Mouse (Mus musculus) kidney, postnatal 0 days (tissue): ENCODE data around the gene Samsn1. TPM values are rescaled to one million over a fixed set of nuclear protein-coding genes. Genes with fewer than 3 reads are reported as not detected.

ENCODE experiments used
- ATAC-seq: fragments of 200-750 bp; cut with Nextera tagmentation; replicated peaks from 2 replicates; pipeline ENCODE4 v1.8.0; 2017; ENCODE audit warnings: low read depth, moderate number of reproducible peaks, moderate TSS enrichment, moderate library complexity; ENCODE audit not compliant: low FRiP score
- DNase-seq: peaks from one replicate; pipeline ENCODE4 v3.0.0-alpha.2; 2016; ENCODE audit warnings: low spot score
- H3K27ac ChIP-seq: fragments of 300-500 bp; sonication (generic); 2 replicates; pipeline ENCODE4 v1.5.1; 2014; ENCODE audit warnings: mild to moderate bottlenecking
- H3K27me3 ChIP-seq: fragments of 300-500 bp; sonication (generic); 2 replicates; pipeline ENCODE4 v1.6.1; 2014; ENCODE audit warnings: low read length, mixed read lengths; ENCODE audit not compliant: insufficient read depth
- H3K36me3 ChIP-seq: fragments of 300-500 bp; sonication (generic); 2 replicates; pipeline ENCODE4 v1.6.1; 2014; ENCODE audit warnings: low read length, mixed read lengths; ENCODE audit not compliant: insufficient read depth
- H3K4me1 ChIP-seq: fragments of 300-500 bp; sonication (generic); replicated peaks from 2 replicates; pipeline ENCODE4 v1.6.1; 2014; ENCODE audit warnings: antibody characterized with exemption, low read length, mixed read lengths; ENCODE audit not compliant: insufficient read depth
- H3K4me2 ChIP-seq: fragments of 300-500 bp; sonication (generic); 2 replicates; pipeline ENCODE4 v1.6.1; 2014; ENCODE audit warnings: mild to moderate bottlenecking, low read length, moderate library complexity, mixed read lengths
- H3K4me3 ChIP-seq: fragments of 300-500 bp; sonication (generic); replicated peaks from 2 replicates; pipeline ENCODE4 v1.5.1; 2014; ENCODE audit warnings: low read depth, low read length
- H3K9ac ChIP-seq: fragments of 300-500 bp; sonication (generic); 2 replicates; pipeline ENCODE4 v1.6.1; 2014; ENCODE audit warnings: low read depth, low read length
- H3K9me3 ChIP-seq: fragments of 300-500 bp; sonication (generic); replicated peaks from 2 replicates; pipeline ENCODE4 v1.6.1; 2016; ENCODE audit warnings: low read length, inconsistent platforms, mixed read lengths
- CTCF ChIP-seq: IDR thresholded peaks from 2 replicates; pipeline ENCODE4 v1.5.1; 2016; ENCODE audit warnings: antibody characterized with exemption, low read depth, mild to moderate bottlenecking, moderate library complexity
- WGBS: fragments of 180-500 bp; shearing (Covaris S2); extraction: QIAGEN DNeasy Blood & Tissue Kit; methylation state at CpG from one replicate; pipeline ENCODE4 v1.1.7; 2014; 5-methylcytosine and 5-hydroxymethylcytosine counted together
- polyA plus RNA-seq: library from polyadenylated mRNA; unstranded; fragments of >200 nt; fragmentation: Nextera tagmentation; extraction: Ambion mirVana; gene quantifications from 2 replicates; pipeline ENCODE4 v1.2.1, GENCODE M21; 2015

Gene Samsn1
- polyA plus RNA-seq, 1 experiment from 2014 or later = 1.6 TPM

GRCm38 (mm10) chr16:76040319-76040945 lies 18.4 kb upstream of the Samsn1 start:
- TF ChIP-seq CTCF = no peak
- no peaks in the 10 kb centered on the region for H3K9me3 ChIP-seq
- ATAC-seq (no peak), DNase-seq (no peak)
- no peaks in the 10 kb centered on the region for H3K36me3 ChIP-seq
- H3K27ac ChIP-seq = no peak overlapping the region
- no peaks in the 10 kb centered on the region for H3K27me3 ChIP-seq
- H3K9ac ChIP-seq = no peak overlapping the region
- WGBS = 88% methylated on average over 6 of the region's 6 CpGs
- H3K4me1 ChIP-seq = no peaks in the 10 kb centered on the region
- H3K4me3 ChIP-seq = no peak overlapping the region
- no peak overlapping the region for H3K4me2 ChIP-seq

- no peak overlapping the region for H3K4me2 ChIP-seq
- H3K27ac ChIP-seq = no peak overlapping the region
- 0 out of 2 replicates have a peak, but pooled peaks have one; percentile 4 for TF ChIP-seq CTCF
- DNase-seq (no peak), ATAC-seq (no peak)
- no peaks in the 10 kb centered on the region for H3K36me3 ChIP-seq
- H3K4me1 ChIP-seq = no peaks in the 10 kb centered on the region
- H3K27me3 ChIP-seq = no peaks in the 10 kb centered on the region
- no peak overlapping the region for H3K4me3 ChIP-seq
- whole genome bisulfite sequencing = 43% methylated on average over 1 of the region's 1 CpGs
- H3K9me3 ChIP-seq = no peaks in the 10 kb centered on the region
- H3K9ac ChIP-seq = no peak overlapping the region
These were observed 2.9 kb downstream of the Samsn1 start for GRCm38 (mm10) chr16:76019164-76019563.

GRCm38 (mm10) chr16:76003812-76004389 lies 18.2 kb downstream of the Samsn1 start:
- 81% methylated on average over 9 of the region's 9 CpGs for WGBS
- no peak for DNase-seq
- Histone ChIP-seq H3K36me3 (no peaks in the 10 kb centered on the region), H3K27ac (no peak overlapping the region), H3K4me3 (no peak overlapping the region), H3K4me2 (no peak overlapping the region), H3K9ac (no peak overlapping the region), H3K9me3 (no peaks in the 10 kb centered on the region), H3K4me1 (no peaks in the 10 kb centered on the region), H3K27me3 (no peaks in the 10 kb centered on the region)
- TF ChIP-seq CTCF = no peak
- no peak for ATAC-seq

GRCm38 (mm10) chr16:76002870-76003572 lies 19.1 kb downstream of the Samsn1 start:
- H3K27ac ChIP-seq = no peak overlapping the region
- ATAC-seq (no peak), DNase-seq (no peak)
- H3K4me2 ChIP-seq = no peak overlapping the region
- no peak overlapping the region for H3K9ac ChIP-seq
- no peak overlapping the region for H3K4me3 ChIP-seq
- whole genome bisulfite sequencing = 90% methylated on average over 3 of the region's 3 CpGs
- no peaks in the 10 kb centered on the region for H3K27me3 ChIP-seq
- H3K9me3 ChIP-seq = no peaks in the 10 kb centered on the region
- no peaks in the 10 kb centered on the region for H3K36me3 ChIP-seq
- no peak for TF ChIP-seq CTCF
- no peaks in the 10 kb centered on the region for H3K4me1 ChIP-seq

GRCm38 (mm10) chr16:76002287-76002686 lies 19.8 kb downstream of the Samsn1 start:
- TF ChIP-seq CTCF = no peak
- DNase-seq = no peak
- Histone ChIP-seq H3K27ac (no peak overlapping the region), H3K9me3 (no peaks in the 10 kb centered on the region), H3K9ac (no peak overlapping the region), H3K4me1 (no peaks in the 10 kb centered on the region), H3K36me3 (no peaks in the 10 kb centered on the region), H3K27me3 (no peaks in the 10 kb centered on the region), H3K4me2 (no peak overlapping the region), H3K4me3 (no peak overlapping the region)
- no peak for ATAC-seq
- WGBS = 84% methylated on average over 12 of the region's 12 CpGs

- no peak for TF ChIP-seq CTCF
- Histone ChIP-seq H3K4me2 (no peak overlapping the region), H3K4me1 (no peaks in the 10 kb centered on the region), H3K9me3 (no peaks in the 10 kb centered on the region), H3K27ac (no peak overlapping the region), H3K36me3 (no peaks in the 10 kb centered on the region), H3K4me3 (no peak overlapping the region), H3K27me3 (no peaks in the 10 kb centered on the region), H3K9ac (no peak overlapping the region)
- WGBS = 78% methylated on average over 6 of the region's 6 CpGs
- ATAC-seq (no peak), DNase-seq (no peak)
These were observed 20.3 kb downstream of the Samsn1 start for GRCm38 (mm10) chr16:76001788-76002187.
